Mouse (Mus musculus): Measurements from ENCODE around the gene Enthd1. TPM values are rescaled to one million over a fixed set of nuclear protein-coding genes. Genes with fewer than 3 reads are reported as not detected.

Enthd1 gene
- total and polyA plus RNA-seq, 2 experiments from 2014 or later: not detected

DNA sequence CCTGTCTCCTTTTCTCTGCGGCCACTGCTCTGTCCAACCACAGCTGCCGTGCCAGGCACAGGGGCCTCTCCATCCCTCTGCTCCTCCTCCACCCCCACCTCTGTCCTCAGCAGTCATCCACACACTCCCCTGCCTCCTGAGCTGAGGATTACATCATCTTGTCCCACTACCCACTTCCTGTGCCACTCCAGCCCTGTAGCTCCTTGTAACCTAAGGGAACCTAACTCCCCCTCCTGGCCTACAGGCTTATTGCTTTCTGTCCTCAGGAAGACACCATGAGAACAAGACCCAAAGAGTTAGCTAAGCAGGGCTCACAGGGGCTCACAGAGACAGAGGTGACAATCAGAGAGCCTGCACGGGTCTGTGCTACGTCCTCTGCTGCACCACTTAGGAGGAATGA is 73.5 kb downstream of the Enthd1 start:
- peak; percentile 36; the same call in 1 of the 2 replicates for TF ChIP-seq CTCF (IDR thresholded peaks at IDR 0.05; ENCODE audit: low read depth)
- Histone ChIP-seq H3K27me3 (ENCODE audit: insufficient read depth, low read length) (no peaks in the 10 kb centered on the region), H3K9ac (replicated peaks; ENCODE audit: low read length) (no peak overlapping the region), H3K4me3 (ENCODE audit: low read length) (no peak overlapping the region), H3K27ac (no peak overlapping the region), H3K4me1 (ENCODE audit: insufficient read depth, low read length) (no peaks in the 10 kb centered on the region), H3K9me3 (ENCODE audit: low read length) (no peaks in the 10 kb centered on the region), H3K36me3 (ENCODE audit: insufficient read depth, low read length) (no peaks in the 10 kb centered on the region), H3K4me2 (ENCODE audit: low read depth, low read length) (no peak overlapping the region)
- ATAC-seq: no peak
- WGBS: 73% methylated on average over 4 of the region's 4 CpGs
- DNase-seq (ENCODE audit: low spot score): no peak

DNA sequence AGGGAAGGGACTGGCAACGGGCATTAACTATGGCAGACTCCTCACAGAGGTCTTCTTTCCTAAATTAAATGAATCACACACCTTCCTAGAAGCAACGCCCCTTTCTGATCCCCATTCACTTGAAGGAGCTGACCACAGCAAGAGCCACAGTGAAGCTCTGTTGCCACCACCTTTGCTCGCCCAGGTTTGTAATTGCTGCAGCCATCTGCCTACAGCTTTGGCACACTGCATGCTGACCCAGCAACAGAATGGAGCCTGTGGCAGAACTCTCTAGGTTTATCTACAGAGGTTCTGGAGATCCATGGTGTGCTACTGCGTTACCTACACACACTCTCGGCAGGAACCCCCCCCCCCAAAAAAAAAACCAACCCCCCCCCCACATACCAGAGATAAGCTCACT is 74.8 kb downstream of the Enthd1 start:
- H3K27me3 ChIP-seq (ENCODE audit: insufficient read depth, low read length): no peaks in the 10 kb centered on the region
- no peak overlapping the region for H3K4me2 ChIP-seq (ENCODE audit: low read depth, low read length)
- H3K4me1 ChIP-seq (ENCODE audit: insufficient read depth, low read length): no peaks in the 10 kb centered on the region
- H3K9ac ChIP-seq (replicated peaks; ENCODE audit: low read length): no peak overlapping the region
- no peaks in the 10 kb centered on the region for H3K36me3 ChIP-seq (ENCODE audit: insufficient read depth, low read length)
- ATAC-seq (no peak), DNase-seq (ENCODE audit: low spot score) (no peak)
- no peak overlapping the region for H3K27ac ChIP-seq
- no peak overlapping the region for H3K4me3 ChIP-seq (ENCODE audit: low read length)
- no peak for TF ChIP-seq CTCF (IDR thresholded peaks at IDR 0.05; ENCODE audit: low read depth)
- 93% methylated on average over 5 of the region's 5 CpGs for WGBS
- no peaks in the 10 kb centered on the region for H3K9me3 ChIP-seq (ENCODE audit: low read length)

DNA sequence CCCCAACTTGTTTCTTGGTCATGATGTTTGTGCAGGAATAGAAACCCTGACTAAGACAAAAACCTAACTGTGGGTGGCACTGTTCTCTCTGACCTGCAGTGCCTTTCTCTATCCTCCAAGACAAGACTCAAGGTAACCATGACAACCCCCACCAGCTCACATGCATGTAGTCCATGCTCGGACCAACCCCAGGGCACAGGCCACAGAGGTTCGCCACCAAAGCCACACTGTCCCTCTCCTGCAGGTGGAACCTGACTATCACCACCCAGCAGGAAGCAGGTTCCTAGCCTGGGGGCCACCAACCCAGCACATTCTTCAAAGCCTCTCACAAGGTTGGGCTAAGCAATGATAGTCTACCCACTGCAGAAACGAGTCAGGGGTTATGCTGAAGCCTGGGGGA is 76.3 kb downstream of the Enthd1 start:
- TF ChIP-seq CTCF (IDR thresholded peaks at IDR 0.05; ENCODE audit: low read depth): no peak
- DNase-seq (ENCODE audit: low spot score) (peak; percentile 22), ATAC-seq (peak; percentile 43; the same call in 1 of the 2 replicates)
- no peak overlapping the region for H3K4me3 ChIP-seq (ENCODE audit: low read length)
- no peak overlapping the region for H3K27ac ChIP-seq
- no peaks in the 10 kb centered on the region for H3K27me3 ChIP-seq (ENCODE audit: insufficient read depth, low read length)
- H3K9me3 ChIP-seq (ENCODE audit: low read length): no peaks in the 10 kb centered on the region
- no peaks in the 10 kb centered on the region for H3K4me1 ChIP-seq (ENCODE audit: insufficient read depth, low read length)
- WGBS: 38% methylated on average over 3 of the region's 3 CpGs
- no peak overlapping the region for H3K4me2 ChIP-seq (ENCODE audit: low read depth, low read length)
- no peaks in the 10 kb centered on the region for H3K36me3 ChIP-seq (ENCODE audit: insufficient read depth, low read length)
- no peak overlapping the region for H3K9ac ChIP-seq (replicated peaks; ENCODE audit: low read length)

DNA sequence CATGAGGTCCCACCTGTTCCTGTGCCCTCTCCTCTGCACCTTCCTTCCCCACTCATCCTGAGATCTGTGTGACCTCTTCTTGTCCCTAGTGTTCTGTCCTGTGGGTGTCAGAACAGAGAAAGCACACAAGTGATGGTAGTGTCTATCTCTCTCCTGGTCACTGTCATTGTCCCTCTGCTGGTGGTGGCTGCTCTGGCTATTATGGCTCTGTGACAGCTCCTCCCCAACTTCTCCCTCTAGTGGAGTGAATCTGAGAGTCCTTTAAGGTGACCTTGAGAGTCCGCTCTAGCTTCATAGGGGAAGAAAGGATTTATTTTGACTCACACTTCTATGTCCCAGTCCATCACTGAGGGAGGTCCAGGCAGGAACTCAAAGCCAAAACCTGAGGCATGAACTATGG is 79.4 kb downstream of the Enthd1 start:
- ATAC-seq: no peak
- TF ChIP-seq CTCF (IDR thresholded peaks at IDR 0.05; ENCODE audit: low read depth): peak; percentile 52
- Histone ChIP-seq H3K9ac (replicated peaks; ENCODE audit: low read length) (no peak overlapping the region), H3K4me2 (ENCODE audit: low read depth, low read length) (no peak overlapping the region), H3K27ac (no peak overlapping the region), H3K9me3 (ENCODE audit: low read length) (no peaks in the 10 kb centered on the region), H3K36me3 (ENCODE audit: insufficient read depth, low read length) (no peaks in the 10 kb centered on the region), H3K4me3 (ENCODE audit: low read length) (no peak overlapping the region), H3K27me3 (ENCODE audit: insufficient read depth, low read length) (no peaks in the 10 kb centered on the region), H3K4me1 (ENCODE audit: insufficient read depth, low read length) (no peaks in the 10 kb centered on the region)
- no peak for DNase-seq (ENCODE audit: low spot score)
- WGBS: 95% methylated on average over 1 of the region's 1 CpGs

DNA sequence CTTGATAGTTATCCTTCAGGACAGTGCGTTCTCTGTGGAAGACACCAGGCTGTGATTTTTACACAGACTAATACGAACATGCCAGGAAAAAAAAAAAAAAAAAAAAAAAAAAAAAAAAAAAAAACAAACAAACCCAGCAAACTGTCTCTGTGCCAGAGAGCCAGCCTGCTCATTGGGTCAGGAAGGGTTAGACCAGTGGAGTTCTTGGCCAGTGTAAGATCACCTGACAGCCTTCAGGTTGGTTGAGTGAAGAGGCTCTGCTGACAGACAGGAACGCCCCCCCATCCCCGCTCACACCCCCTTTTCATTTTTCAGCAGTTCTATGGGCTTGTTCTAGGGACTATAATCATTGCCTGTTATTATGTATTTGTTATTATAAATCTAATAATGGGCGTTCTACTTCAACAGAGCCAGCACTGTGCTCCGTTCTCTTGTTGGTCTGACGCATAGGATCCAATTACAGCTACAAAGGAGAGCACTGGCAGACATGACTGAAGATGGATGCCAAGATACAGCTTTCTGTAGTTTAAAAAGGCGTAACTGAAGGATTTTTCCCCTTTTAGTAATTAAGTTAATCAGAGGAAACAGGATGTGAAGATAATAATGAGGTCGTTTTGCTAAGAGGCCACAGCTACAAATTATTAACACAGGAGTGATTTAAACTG is 81.8 kb downstream of the Enthd1 start:
- Histone ChIP-seq H3K4me1 (ENCODE audit: insufficient read depth, low read length) (no peaks in the 10 kb centered on the region), H3K4me3 (ENCODE audit: low read length) (no peak overlapping the region), H3K27me3 (ENCODE audit: insufficient read depth, low read length) (no peaks in the 10 kb centered on the region), H3K27ac (no peak overlapping the region; the same call in 1 of the 2 replicates), H3K36me3 (ENCODE audit: insufficient read depth, low read length) (no peaks in the 10 kb centered on the region), H3K9me3 (ENCODE audit: low read length) (no peaks in the 10 kb centered on the region), H3K4me2 (ENCODE audit: low read depth, low read length) (no peak overlapping the region), H3K9ac (replicated peaks; ENCODE audit: low read length) (no peak overlapping the region)
- DNase-seq (ENCODE audit: low spot score): peak; percentile 49
- 47% methylated on average over 9 of the region's 9 CpGs for WGBS
- peak; percentile 35; the same call in 1 of the 2 replicates for ATAC-seq
- TF ChIP-seq CTCF (IDR thresholded peaks at IDR 0.05; ENCODE audit: low read depth): no peak

DNA sequence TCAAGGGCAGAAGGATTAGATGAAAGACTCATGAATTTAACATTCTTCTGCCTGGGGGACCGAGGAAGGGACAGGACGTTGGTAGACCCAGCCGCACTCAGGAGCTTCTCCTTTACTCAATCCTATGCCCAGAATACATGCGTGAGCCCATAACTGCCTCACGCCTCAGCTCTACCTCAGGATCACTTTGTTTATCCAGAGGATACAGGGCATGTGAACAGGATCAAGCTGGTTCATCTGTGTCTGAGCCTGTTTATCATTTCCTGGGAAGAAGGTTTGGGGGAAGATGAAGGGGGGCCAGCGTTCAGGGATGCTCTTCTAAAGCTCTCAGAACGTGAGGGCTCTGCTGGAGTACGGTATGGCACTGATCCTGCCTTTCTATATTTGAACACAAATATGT is 82.6 kb downstream of the Enthd1 start:
- WGBS: 58% methylated on average over 8 of the region's 8 CpGs
- ATAC-seq: no peak
- H3K27ac ChIP-seq: no peak overlapping the region

DNA sequence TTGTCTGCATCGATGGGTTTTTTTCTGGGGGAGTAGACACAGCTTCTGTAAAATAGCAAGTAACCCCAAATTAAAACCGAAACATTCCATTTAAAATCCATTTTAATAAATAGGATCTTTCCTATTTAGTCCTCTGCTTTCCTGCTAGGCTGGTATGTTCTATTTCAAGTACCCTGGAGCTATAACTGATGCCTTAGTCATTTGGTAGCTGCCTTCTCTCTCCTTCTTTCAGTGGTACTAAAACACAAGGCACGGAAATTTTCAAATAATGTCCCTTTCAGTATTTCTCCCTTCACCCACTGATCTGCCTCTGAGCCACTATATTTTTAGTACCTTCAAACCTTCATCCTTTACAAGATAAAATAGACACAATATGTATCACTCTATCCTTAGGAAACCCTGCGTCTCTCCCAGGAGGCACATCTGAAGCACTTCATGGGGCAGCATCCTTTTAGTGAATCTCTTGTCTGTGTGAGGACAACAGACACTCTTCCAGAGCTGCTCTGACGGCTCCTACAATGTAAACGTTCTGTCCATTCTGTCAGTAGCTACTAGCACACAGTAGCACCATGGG is 90.4 kb downstream of the Enthd1 start:
- DNase-seq (ENCODE audit: low spot score) (no peak), ATAC-seq (no peak)
- H3K9ac ChIP-seq (replicated peaks; ENCODE audit: low read length): no peak overlapping the region
- H3K4me3 ChIP-seq (ENCODE audit: low read length): no peak overlapping the region
- no peaks in the 10 kb centered on the region for H3K9me3 ChIP-seq (ENCODE audit: low read length)
- H3K4me1 ChIP-seq (ENCODE audit: insufficient read depth, low read length): no peaks in the 10 kb centered on the region
- TF ChIP-seq CTCF (IDR thresholded peaks at IDR 0.05; ENCODE audit: low read depth): no peak
- no peaks in the 10 kb centered on the region for H3K27me3 ChIP-seq (ENCODE audit: insufficient read depth, low read length)
- H3K27ac ChIP-seq: no peak overlapping the region
- 78% methylated on average over 6 of the region's 6 CpGs for WGBS
- no peak overlapping the region for H3K4me2 ChIP-seq (ENCODE audit: low read depth, low read length)
- no peaks in the 10 kb centered on the region for H3K36me3 ChIP-seq (ENCODE audit: insufficient read depth, low read length)

More for the DNA sequence above, 82.6 kb downstream of the Enthd1 start:
- no peak overlapping the region for H3K4me3 ChIP-seq (ENCODE audit: low read length)
- H3K9me3 ChIP-seq (ENCODE audit: low read length): no peaks in the 10 kb centered on the region
- no peak overlapping the region for H3K4me2 ChIP-seq (ENCODE audit: low read depth, low read length)
- TF ChIP-seq CTCF (IDR thresholded peaks at IDR 0.05; ENCODE audit: low read depth): no peak
- DNase-seq (ENCODE audit: low spot score): no peak
- H3K27me3 ChIP-seq (ENCODE audit: insufficient read depth, low read length): no peaks in the 10 kb centered on the region
- H3K36me3 ChIP-seq (ENCODE audit: insufficient read depth, low read length): no peaks in the 10 kb centered on the region
- H3K4me1 ChIP-seq (ENCODE audit: insufficient read depth, low read length): no peaks in the 10 kb centered on the region
- no peak overlapping the region for H3K9ac ChIP-seq (replicated peaks; ENCODE audit: low read length)

Data from hindbrain, postnatal 0 days (tissue).